Mouse (Mus musculus) ES-Bruce4 (cell line): ENCODE data around the gene Pigz. TPM values are rescaled to one million over a fixed set of nuclear protein-coding genes. Genes with fewer than 3 reads are reported as not detected.
A peak's percentile ranks its signal among the peaks of the same experiment; 100 is the strongest.

Source experiments
- H3K27ac ChIP-seq: 2 replicates; pipeline ENCODE4 v1.5.1; 2012; ENCODE audit warnings: low read length, inconsistent platforms; ENCODE audit not compliant: insufficient read depth
- H3K27me3 ChIP-seq: 2 replicates; pipeline ENCODE4 v1.6.1; 2012; ENCODE audit warnings: mild to moderate bottlenecking, low read length, inconsistent platforms; ENCODE audit not compliant: control insufficient read depth, poor library complexity, insufficient read depth, severe bottlenecking
- H3K36me3 ChIP-seq: 2 replicates; pipeline ENCODE4 v1.6.1; 2012; ENCODE audit warnings: inconsistent platforms, mild to moderate bottlenecking, low read length, moderate library complexity; ENCODE audit not compliant: control insufficient read depth, poor library complexity, insufficient read depth, severe bottlenecking
- H3K4me1 ChIP-seq: one replicate; pipeline ENCODE4 v1.8.1; 2011; ENCODE audit warnings: low read length; ENCODE audit not compliant: control insufficient read depth, insufficient read depth
- H3K4me3 ChIP-seq: 2 replicates; pipeline ENCODE4 v1.5.1; 2011; ENCODE audit warnings: low read depth, mild to moderate bottlenecking, low read length
- H3K9ac ChIP-seq: 2 replicates; pipeline ENCODE4 v1.6.1; 2012; ENCODE audit warnings: low read depth, mild to moderate bottlenecking, inconsistent platforms; ENCODE audit not compliant: poor library complexity, severe bottlenecking
- H3K9me3 ChIP-seq: replicated peaks from 2 replicates; pipeline ENCODE4 v1.6.1; 2012; ENCODE audit warnings: mild to moderate bottlenecking, low read length, inconsistent platforms; ENCODE audit not compliant: control insufficient read depth, poor library complexity, insufficient read depth, severe bottlenecking
- CTCF ChIP-seq: IDR thresholded peaks from one replicate; pipeline ENCODE4 v1.8.1; 2011; ENCODE audit warnings: low read depth, low read length
- EP300 ChIP-seq: IDR thresholded peaks from 2 replicates; pipeline ENCODE4 v1.6.1; 2011; ENCODE audit warnings: low read depth, low read length; ENCODE audit not compliant: insufficient read depth
- POLR2A ChIP-seq: IDR thresholded peaks from one replicate; pipeline ENCODE4 v1.8.1; 2011; ENCODE audit warnings: low read length; ENCODE audit not compliant: insufficient read depth
- polyA plus RNA-seq: library from polyadenylated mRNA; stranded (reverse); fragments of >200 nt; gene quantifications from 2 replicates; pipeline ENCODE4 v1.2.4, GENCODE M21; 2011; ENCODE audit warnings: low read depth; ENCODE audit not compliant: missing spikeins, insufficient read depth, insufficient read length

The Pigz gene
- polyA plus RNA-seq, 1 experiment = not detected

DNA sequence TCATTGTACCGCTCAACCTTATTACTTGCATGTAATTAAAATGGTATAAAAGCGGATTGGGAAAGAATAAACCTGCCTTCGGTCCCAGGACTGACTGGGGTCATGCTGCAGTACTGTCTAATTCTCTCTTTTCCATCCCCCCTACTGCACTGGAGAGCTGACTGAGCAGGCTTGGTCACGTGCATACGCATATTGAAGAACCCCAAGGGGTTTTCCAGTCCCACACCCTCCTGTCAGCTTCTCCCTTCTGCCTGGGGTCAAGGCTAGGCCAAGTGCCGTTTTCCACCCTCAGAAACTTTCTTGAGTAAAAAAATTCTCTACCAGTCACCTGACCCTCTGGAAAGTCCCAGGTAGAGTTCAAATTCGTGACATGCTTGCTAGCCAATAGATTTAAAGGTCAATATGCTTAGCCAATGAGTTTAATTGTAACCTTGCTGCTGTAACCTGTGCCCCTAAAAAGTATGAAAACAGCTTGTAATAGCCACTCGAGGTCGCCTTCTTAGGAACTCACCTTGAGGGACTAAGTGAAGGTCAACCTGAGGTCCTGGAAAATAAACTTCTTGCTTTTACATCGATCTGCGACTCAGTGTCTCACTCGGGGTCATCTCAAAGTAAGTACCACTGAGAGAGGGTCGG is 7.0 kb upstream of the Pigz start:
- TF ChIP-seq POLR2A = no peak
- TF ChIP-seq EP300 = peak; percentile 63
- no peak for TF ChIP-seq CTCF
- Histone ChIP-seq H3K9ac (no peak overlapping the region), H3K4me3 (no peak overlapping the region), H3K4me1 (no peaks in the 10 kb centered on the region), H3K27ac (no peak overlapping the region), H3K36me3 (no peaks in the 10 kb centered on the region), H3K27me3 (no peaks in the 10 kb centered on the region), H3K9me3 (no peaks in the 10 kb centered on the region)

DNA sequence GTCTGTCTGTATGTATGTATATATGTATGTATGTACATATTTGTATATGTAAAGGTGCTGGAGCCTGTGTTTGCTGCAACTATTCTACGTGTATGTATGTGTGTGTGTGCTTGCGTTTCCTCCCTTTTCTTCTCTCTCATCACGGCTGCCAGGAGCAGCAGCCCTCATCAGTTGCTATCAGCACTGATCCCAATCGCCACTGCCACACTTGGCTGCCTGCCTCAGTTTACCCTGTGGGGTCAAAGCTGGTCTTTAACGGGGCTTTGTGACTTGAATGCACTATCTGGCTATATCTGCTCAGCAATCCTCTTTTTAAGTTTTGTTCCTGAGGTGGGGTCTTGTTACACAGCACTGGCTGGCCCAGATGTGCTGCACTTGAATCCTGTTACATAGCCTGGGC is 6.2 kb upstream of the Pigz start:
- TF ChIP-seq POLR2A = no peak
- no peak for TF ChIP-seq CTCF
- TF ChIP-seq EP300 = no peak
- H3K27ac ChIP-seq = no peak overlapping the region
- no peaks in the 10 kb centered on the region for H3K9me3 ChIP-seq
- no peaks in the 10 kb centered on the region for H3K36me3 ChIP-seq
- H3K9ac ChIP-seq = no peak overlapping the region
- H3K4me3 ChIP-seq = no peak overlapping the region
- H3K4me1 ChIP-seq = no peaks in the 10 kb centered on the region
- no peaks in the 10 kb centered on the region for H3K27me3 ChIP-seq

DNA sequence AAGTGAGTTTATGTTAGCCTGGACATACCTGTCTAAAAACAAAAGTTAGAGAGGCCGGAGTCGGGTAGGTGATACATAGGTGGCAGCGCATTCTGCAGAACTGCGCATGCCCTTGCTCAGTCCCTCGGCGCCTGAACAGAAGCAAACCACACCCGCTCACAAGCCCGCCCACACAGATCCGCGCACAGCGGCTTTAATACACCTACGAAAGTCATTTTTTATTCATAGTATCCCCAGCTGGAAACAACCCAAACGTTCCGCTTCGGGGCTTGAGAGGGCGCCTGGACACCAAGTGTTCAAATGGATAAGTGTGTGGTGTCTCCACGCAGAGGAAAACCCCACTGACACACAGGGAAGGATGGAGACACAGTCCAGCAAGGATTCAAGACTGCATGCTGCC is 2.3 kb upstream of the Pigz start:
- Histone ChIP-seq H3K4me3 (peak overlapping the region; percentile 12), H3K4me1 (peaks cover 2% of the 10 kb centered on the region), H3K9ac (no peak overlapping the region)

DNA sequence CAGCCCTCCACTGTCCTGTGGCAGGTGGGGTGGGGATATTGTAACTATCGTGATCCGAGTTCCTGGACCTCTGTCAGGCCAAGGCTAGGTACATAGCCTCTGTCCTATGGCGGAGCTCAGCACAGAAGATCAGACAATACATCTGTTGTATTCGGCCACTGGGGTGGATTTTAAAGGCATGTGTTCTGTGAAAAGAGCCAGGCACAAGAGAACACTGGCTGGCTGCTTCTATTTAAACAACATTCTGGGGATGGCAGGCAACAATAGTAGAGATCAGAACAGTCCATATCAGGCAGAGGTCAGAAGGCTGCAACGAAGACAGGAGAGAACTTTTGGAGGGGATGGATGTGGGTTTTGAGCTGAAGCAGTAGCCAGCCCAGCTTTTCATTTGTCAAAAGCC is 1.4 kb upstream of the Pigz start:
- H3K4me3 ChIP-seq = no peak overlapping the region
- H3K27me3 ChIP-seq = peaks cover 3% of the 10 kb centered on the region; the same call in 1 of the 2 replicates
- no peak overlapping the region for H3K27ac ChIP-seq
- no peaks in the 10 kb centered on the region for H3K9me3 ChIP-seq
- H3K9ac ChIP-seq = no peak overlapping the region
- no peaks in the 10 kb centered on the region for H3K36me3 ChIP-seq
- no peak for TF ChIP-seq EP300
- no peak for TF ChIP-seq POLR2A
- TF ChIP-seq CTCF = no peak
- H3K4me1 ChIP-seq = peaks cover 2% of the 10 kb centered on the region

More for the DNA sequence above, 2.3 kb upstream of the Pigz start:
- Histone ChIP-seq H3K36me3 (no peaks in the 10 kb centered on the region), H3K27ac (no peak overlapping the region), H3K27me3 (peaks cover 3% of the 10 kb centered on the region; the same call in 1 of the 2 replicates), H3K9me3 (no peaks in the 10 kb centered on the region)
- TF ChIP-seq CTCF (no peak), POLR2A (no peak), EP300 (no peak)

DNA sequence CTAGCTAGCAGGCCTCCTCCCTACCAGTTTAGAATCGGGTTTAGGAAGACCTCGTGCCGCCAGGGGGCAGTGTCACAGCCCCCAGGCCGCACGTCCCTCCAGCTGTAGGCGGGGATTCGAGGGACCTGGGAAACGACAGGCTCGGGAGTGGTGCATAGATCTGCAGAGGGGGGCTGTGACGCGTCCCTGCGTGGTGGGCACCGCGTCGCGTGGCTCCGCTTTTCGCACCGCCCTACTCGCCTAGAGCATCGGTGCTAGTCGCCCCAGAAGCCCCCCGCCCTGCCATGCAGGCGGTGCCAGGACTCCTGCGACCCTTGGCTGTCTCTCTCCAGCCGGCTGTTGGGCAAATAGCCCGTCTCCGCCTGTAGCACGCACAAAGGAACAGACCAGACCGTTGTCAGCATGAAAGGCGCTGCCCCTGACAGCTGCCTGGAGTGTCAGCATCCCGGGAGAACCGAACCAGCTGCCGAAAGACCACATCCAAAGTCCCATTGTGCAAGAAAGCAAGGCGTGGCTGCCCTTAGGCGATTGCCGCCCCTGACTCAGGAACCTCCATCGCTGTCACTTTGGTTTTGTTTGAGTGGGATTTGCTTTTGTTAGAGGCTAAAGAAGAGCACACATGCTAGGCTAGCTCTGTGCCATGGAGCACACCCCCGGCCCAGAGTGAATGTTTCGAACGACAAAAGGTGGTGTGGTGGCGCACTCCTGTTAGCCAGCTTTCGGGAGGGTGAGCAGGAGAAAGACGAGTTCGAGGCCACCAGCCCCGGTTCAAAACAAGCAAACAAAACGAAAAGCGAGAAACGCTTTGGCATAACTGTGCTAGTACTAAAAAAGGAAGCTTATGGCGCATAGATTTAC is 582 bp upstream of the Pigz start:
- peaks cover 2% of the 10 kb centered on the region for H3K4me1 ChIP-seq
- H3K4me3 ChIP-seq = peak overlapping the region; percentile 44
- no peak overlapping the region for H3K9ac ChIP-seq
- peaks cover 3% of the 10 kb centered on the region; the same call in 1 of the 2 replicates for H3K27me3 ChIP-seq
- H3K27ac ChIP-seq = no peak overlapping the region
- TF ChIP-seq CTCF (peak; percentile 89), POLR2A (no peak), EP300 (no peak)
- H3K36me3 ChIP-seq = no peaks in the 10 kb centered on the region
- no peaks in the 10 kb centered on the region for H3K9me3 ChIP-seq

DNA sequence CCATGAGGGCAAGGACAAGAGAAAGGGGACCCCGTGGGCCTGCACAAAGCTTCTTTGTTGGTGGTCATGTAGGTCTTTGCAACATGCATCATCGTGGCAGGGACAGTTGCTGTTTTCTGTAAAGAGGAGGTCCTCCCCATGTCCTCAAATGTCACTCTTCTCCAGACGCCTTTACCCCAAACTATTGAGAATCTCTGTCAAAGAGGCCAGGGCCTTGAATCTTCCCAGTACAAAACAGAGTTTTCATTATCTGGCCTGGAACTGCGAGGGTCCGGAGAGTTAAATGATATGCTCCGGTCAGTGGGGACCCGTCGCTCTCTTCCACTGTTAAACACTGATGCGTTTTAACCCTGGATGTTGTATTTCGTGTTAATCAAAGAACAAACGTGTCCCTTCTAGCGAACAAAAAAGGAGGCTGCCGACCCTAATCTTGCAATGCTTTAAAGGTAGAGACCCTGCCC is 929 bp downstream of the Pigz start:
- TF ChIP-seq CTCF = no peak
- no peak for TF ChIP-seq POLR2A
- TF ChIP-seq EP300 = no peak
- Histone ChIP-seq H3K36me3 (no peaks in the 10 kb centered on the region), H3K9ac (no peak overlapping the region), H3K4me1 (peaks cover 2% of the 10 kb centered on the region), H3K9me3 (no peaks in the 10 kb centered on the region), H3K27me3 (peaks cover 3% of the 10 kb centered on the region; the same call in 1 of the 2 replicates), H3K4me3 (peak overlapping the region; percentile 17; the same call in 1 of the 2 replicates), H3K27ac (no peak overlapping the region)
